Mouse (Mus musculus): ENCODE data around the gene Gm5134.

GRCm38 (mm10) chr10:76009812-76010211, 55.5 kb downstream of the Gm5134 start:
- TF ChIP-seq CTCF (IDR thresholded peaks at IDR 0.05) (no peak), EP300 (IDR thresholded peaks at IDR 0.05) (no peak)

All from lung, postnatal 0 days (tissue).